In the genomic region with DNA sequence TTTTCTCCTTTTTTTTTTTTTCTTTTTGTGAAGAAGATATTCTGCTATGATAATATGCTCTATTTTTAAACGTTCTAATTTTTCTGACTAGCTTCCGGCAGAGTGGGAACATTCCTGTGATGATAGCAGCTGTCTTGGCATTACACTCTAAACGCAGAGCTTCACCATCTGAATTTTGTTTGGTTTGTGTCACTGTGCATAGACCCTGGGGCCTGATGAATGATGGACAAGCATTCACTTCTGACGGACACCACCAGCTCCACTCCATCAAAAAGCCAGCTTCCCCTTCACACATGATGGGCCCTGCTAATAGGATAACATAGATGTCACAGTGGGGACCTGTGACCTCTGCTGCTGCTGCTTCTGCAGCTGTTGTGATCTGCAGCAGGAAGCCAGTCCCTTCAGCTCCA, we compare ENCODE assay signal across 16 mouse cellular contexts. TPM values are rescaled to one million over a fixed set of nuclear protein-coding genes. Genes with fewer than 3 reads are reported as not detected.
A peak's percentile ranks its signal among the peaks of the same experiment; 100 is the strongest.
DNase-seq lines count a peak whose midpoint lies in the region; ATAC-seq and TF ChIP-seq lines count a peak whose summit lies in the region.
"Had no signal": no experiment of that assay in that cellular context is flagged by ENCODE, and none has a peak within 500 bp of the region (broad histone marks: within the 10 kb centered on the region; RNA-seq: fewer than 3 reads in every experiment).

No protein-coding gene starts in this region.

- ATAC-seq in frontal cortex, adult (ENCODE audit: low TSS enrichment) = peak; percentile 88
- ATAC-seq in midbrain, embryonic 15.5 days (replicated peaks) = no peak

- no peak for TF ChIP-seq CTCF in layer of hippocampus, adult 2 months (conservative IDR thresholded peaks at IDR 0.05)

- H3K36me3 ChIP-seq in midbrain, embryonic 10.5 days = no peaks in the 10 kb centered on the region
- H3K36me3 ChIP-seq in midbrain, embryonic 15.5 days (replicated peaks) = no peaks in the 10 kb centered on the region
- H3K36me3 ChIP-seq: liver, embryonic 13.5 days had no signal

- peaks cover 46% of the 10 kb centered on the region for H3K27me3 ChIP-seq in midbrain, embryonic 10.5 days (ENCODE audit: low read depth, poor library complexity, severe bottlenecking)
- H3K27me3 ChIP-seq in midbrain, embryonic 15.5 days (replicated peaks) = no peaks in the 10 kb centered on the region; the same call in 1 of the 2 replicates

- H3K9ac ChIP-seq in midbrain, embryonic 15.5 days = no peak overlapping the region
- H3K9ac ChIP-seq: liver, embryonic 13.5 days had no signal

- 45% methylated on average over 4 of the region's 4 CpGs for WGBS in midbrain, embryonic 10.5 days
- 36% methylated on average over 4 of the region's 4 CpGs for WGBS in midbrain, embryonic 15.5 days

- no peak for DNase-seq in frontal cortex, postnatal 10 days (ENCODE audit: low spot score in 2 of 2)
- DNase-seq in layer of hippocampus, adult 2 months (ENCODE audit: low spot score in 2 of 2) = peak; percentile 54 to 77
- DNase-seq in layer of hippocampus, postnatal 25 days (ENCODE audit: extremely low spot score in 1 of 2, low spot score in 1 of 2) = no peak
- DNase-seq in midbrain, embryonic 10.5 days (ENCODE audit: low spot score) = peak; percentile 63
- DNase-seq in retina, embryonic 14.5 days (ENCODE audit: low spot score) = peak; percentile 65
- no peak for DNase-seq in urinary bladder, postnatal 4 days (ENCODE audit: low spot score in 2 of 2)
- DNase-seq: adrenal gland, postnatal 14 days; heart, postnatal 4 days; kidney, adult 11 months; liver, embryonic 13.5 days had no signal

- H3K4me2 ChIP-seq in midbrain, embryonic 15.5 days = no peak overlapping the region
- H3K4me2 ChIP-seq: liver, embryonic 13.5 days had no signal

- H3K4me1 ChIP-seq in midbrain, embryonic 10.5 days = peaks cover 22% of the 10 kb centered on the region
- H3K4me1 ChIP-seq in midbrain, embryonic 15.5 days = no peaks in the 10 kb centered on the region
- H3K4me1 ChIP-seq: liver, embryonic 13.5 days had no signal

- H3K27ac ChIP-seq in layer of hippocampus, adult 2 months = peak overlapping the region; percentile 96
- H3K27ac ChIP-seq in midbrain, embryonic 10.5 days (replicated peaks) = no peak overlapping the region
- H3K27ac ChIP-seq in midbrain, embryonic 15.5 days = no peak overlapping the region
- H3K27ac ChIP-seq: liver, embryonic 13.5 days; stomach, postnatal 0 days had no signal

- H3K9me3 ChIP-seq in midbrain, embryonic 10.5 days (replicated peaks) = no peaks in the 10 kb centered on the region
- H3K9me3 ChIP-seq in midbrain, embryonic 15.5 days = no peaks in the 10 kb centered on the region
- H3K9me3 ChIP-seq: liver, embryonic 13.5 days had no signal

- H3K4me3 ChIP-seq in layer of hippocampus, adult 2 months = no peak overlapping the region
- H3K4me3 ChIP-seq in midbrain, embryonic 10.5 days = no peak overlapping the region
- H3K4me3 ChIP-seq in midbrain, embryonic 15.5 days = no peak overlapping the region
- H3K4me3 ChIP-seq: liver, embryonic 13.5 days had no signal

RNA-seq across cellular contexts. Expression of gene Msln, which starts 7.4 kb away (rescaled TPM):
- under 1 TPM; 0.51 to 0.69 TPM for total RNA-seq in layer of hippocampus, adult 2 months (2021)
- 1 to 10 TPM in 1 of 2 experiments, under 1 TPM in 1; 0.71 to 1.8 TPM for total RNA-seq in layer of hippocampus, postnatal 25 days (2021)
- 0.16 TPM in 1 of 2 replicates, not detected in the other for polyA plus RNA-seq in midbrain, embryonic 10.5 days (2016; fragmentation: Nextera tagmentation; extraction: Ambion mirVana)
- 0.32 and 0.43 TPM in 2 replicates for polyA plus RNA-seq in midbrain, embryonic 15.5 days (2015; fragmentation: Nextera tagmentation; extraction: Ambion mirVana)
- polyA plus RNA-seq: neural tube, embryonic 14.5 days had no signal

RNA-seq across cellular contexts. Expression of gene Narfl, which starts 12.0 kb away (rescaled TPM):
- total RNA-seq in layer of hippocampus, adult 2 months (2021) = 10 to 100 TPM; 37.4 to 39.8 TPM
- total RNA-seq in layer of hippocampus, postnatal 25 days (2021) = 10 to 100 TPM; 32.7 to 33.2 TPM
- 28.1 and 29.5 TPM in 2 replicates for polyA plus RNA-seq in midbrain, embryonic 10.5 days (2016; fragmentation: Nextera tagmentation; extraction: Ambion mirVana)
- polyA plus RNA-seq in midbrain, embryonic 15.5 days (2015; fragmentation: Nextera tagmentation; extraction: Ambion mirVana) = 30.3 and 32.6 TPM in 2 replicates

RNA-seq across cellular contexts. Expression of gene Haghl, which starts 23.9 kb away (rescaled TPM):
- 100 to 1,000 TPM; 116 to 117 TPM for total RNA-seq in layer of hippocampus, adult 2 months (2021)
- total RNA-seq in layer of hippocampus, postnatal 25 days (2021) = 100 to 1,000 TPM; 112 to 126 TPM
- polyA plus RNA-seq in midbrain, embryonic 10.5 days (2016; fragmentation: Nextera tagmentation; extraction: Ambion mirVana) = 75.8 and 103 TPM in 2 replicates
- 160 TPM in 2 replicates for polyA plus RNA-seq in midbrain, embryonic 15.5 days (2015; fragmentation: Nextera tagmentation; extraction: Ambion mirVana)

RNA-seq across cellular contexts. Expression of gene Ccdc78, which starts 24.8 kb away (rescaled TPM):
- total RNA-seq in layer of hippocampus, adult 2 months (2021) = under 1 TPM; 0.49 to 0.51 TPM
- total RNA-seq in layer of hippocampus, postnatal 25 days (2021) = not detected
- 0.79 and 1.2 TPM in 2 replicates for polyA plus RNA-seq in midbrain, embryonic 10.5 days (2016; fragmentation: Nextera tagmentation; extraction: Ambion mirVana)
- polyA plus RNA-seq in midbrain, embryonic 15.5 days (2015; fragmentation: Nextera tagmentation; extraction: Ambion mirVana) = 0.24 and 0.44 TPM in 2 replicates
- total RNA-seq: adrenal gland, postnatal 14 days; heart, postnatal 4 days had no signal

RNA-seq across cellular contexts. Expression of gene Mslnl, which starts 25.7 kb away (rescaled TPM):
- not detected for total RNA-seq in layer of hippocampus, adult 2 months (2021)
- under 1 TPM in 1 of 2 experiments, not detected in 1; 0.14 TPM for total RNA-seq in layer of hippocampus, postnatal 25 days (2021)
- polyA plus RNA-seq in midbrain, embryonic 10.5 days (2016; fragmentation: Nextera tagmentation; extraction: Ambion mirVana) = not detected in 2 replicates
- not detected in 2 replicates for polyA plus RNA-seq in midbrain, embryonic 15.5 days (2015; fragmentation: Nextera tagmentation; extraction: Ambion mirVana)
- total RNA-seq: adrenal gland, postnatal 14 days; heart, adult 8-10 months; heart, postnatal 4 days; midbrain, postnatal 0 days had no signal
- polyA plus RNA-seq: liver, embryonic 13.5 days; midbrain, postnatal 0 days; neural tube, embryonic 14.5 days had no signal

Comparison
In these comparisons a context has a peak if more than half of its experiments do, and no peak if none do; other contexts are left out.
1. DNase-seq: peak in layer of hippocampus, adult 2 months (2 of 2), midbrain, embryonic 10.5 days (single experiment) and retina, embryonic 14.5 days (single experiment); none in frontal cortex, postnatal 10 days (0 of 2), layer of hippocampus, postnatal 25 days (0 of 2) and urinary bladder, postnatal 4 days (0 of 2).